Mouse (Mus musculus) splenic B cell, adult 2 months (primary cell): ENCODE data around the gene Aplnr.

Experiments
- DNase-seq: peaks from one replicate; pipeline ENCODE4 v3.0.0-alpha.2; 2011; ENCODE audit warnings: low read depth, low spot score
- H3K27me3 ChIP-seq: 2 replicates; pipeline ENCODE4 v1.6.1; 2012; ENCODE audit warnings: mild to moderate bottlenecking, low read length, moderate library complexity, mixed read lengths; ENCODE audit not compliant: control insufficient read depth, poor library complexity, insufficient read depth, severe bottlenecking
- H3K36me3 ChIP-seq: 2 replicates; pipeline ENCODE4 v1.6.1; 2012; ENCODE audit warnings: mild to moderate bottlenecking, low read length, moderate library complexity, mixed read lengths; ENCODE audit not compliant: control insufficient read depth, poor library complexity, insufficient read depth, severe bottlenecking

The Aplnr gene

GRCm38 (mm10) chr2:85123869-85124535 lies 12.0 kb upstream of the Aplnr start:
- DNase-seq, result peak; percentile 61
- Histone ChIP-seq H3K36me3 (no peaks in the 10 kb centered on the region), H3K27me3 (no peaks in the 10 kb centered on the region)

DNA sequence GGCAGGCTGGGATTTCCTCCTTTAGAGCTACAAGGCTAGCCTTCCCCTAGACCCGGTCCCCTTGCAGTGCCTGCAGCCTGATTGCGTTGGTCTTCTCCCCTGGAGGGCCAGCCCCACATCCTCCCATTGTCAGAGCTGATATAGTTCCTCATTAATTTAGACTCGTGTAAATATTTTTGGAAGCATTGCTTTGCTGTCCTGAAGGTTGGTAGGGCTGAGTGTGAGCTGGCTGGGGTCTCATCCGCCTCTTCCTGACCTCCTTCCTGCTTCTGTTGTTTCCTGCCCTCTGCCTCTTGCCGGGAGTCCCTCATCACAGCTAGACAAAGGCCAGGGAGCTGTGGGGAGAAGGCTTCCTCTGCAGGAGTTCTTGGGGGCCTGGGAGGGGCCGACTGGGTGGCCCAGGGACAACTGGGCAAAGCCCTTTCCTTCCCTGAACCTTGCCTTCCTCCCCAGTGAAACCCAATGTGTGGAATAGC lies 6.5 kb upstream of the Aplnr start:
- Histone ChIP-seq H3K36me3 (no peaks in the 10 kb centered on the region), H3K27me3 (no peaks in the 10 kb centered on the region)
- no peak for DNase-seq

DNA sequence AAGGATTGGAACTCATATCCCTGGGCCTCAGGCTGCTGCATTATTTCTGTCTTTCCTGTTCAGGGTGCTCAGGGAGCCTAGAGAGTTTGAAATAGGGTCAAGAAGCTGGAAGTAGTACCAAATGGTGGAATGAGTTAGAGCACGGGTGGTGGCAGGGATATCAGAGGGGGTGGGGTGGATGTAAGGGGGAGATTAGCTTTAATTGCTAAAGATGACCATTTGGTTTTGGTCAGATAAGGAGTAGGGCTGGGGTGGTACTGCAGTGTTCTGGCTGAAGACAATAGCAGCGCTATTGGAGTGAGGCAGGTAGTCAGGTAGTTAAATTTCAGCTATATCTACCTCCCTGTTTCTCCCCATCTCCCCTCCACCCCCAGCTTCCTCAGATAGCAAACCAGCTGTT lies 4.8 kb upstream of the Aplnr start:
- Histone ChIP-seq H3K27me3 (no peaks in the 10 kb centered on the region), H3K36me3 (no peaks in the 10 kb centered on the region)
- no peak for DNase-seq

DNA sequence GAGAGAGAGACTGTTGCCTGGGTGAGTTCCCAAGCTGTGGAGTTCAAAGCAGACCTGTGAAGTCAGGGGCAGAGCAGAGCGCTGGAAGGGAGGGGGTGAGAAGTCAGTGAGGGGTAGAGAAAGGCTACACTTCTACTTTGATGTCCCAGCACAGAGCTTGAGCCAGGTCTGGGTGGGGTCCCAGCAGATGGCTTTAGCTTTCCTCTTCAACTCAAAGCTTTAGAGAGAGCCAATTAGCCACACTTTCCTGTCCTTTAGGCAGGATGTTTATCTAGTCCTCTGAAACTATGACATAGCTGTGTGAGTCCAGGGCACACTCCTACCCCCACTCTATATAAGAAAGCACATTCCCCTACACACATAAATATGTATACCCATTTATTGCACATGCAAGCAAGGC lies 4.3 kb upstream of the Aplnr start:
- DNase-seq, result no peak
- Histone ChIP-seq H3K27me3 (no peaks in the 10 kb centered on the region), H3K36me3 (no peaks in the 10 kb centered on the region)

DNA sequence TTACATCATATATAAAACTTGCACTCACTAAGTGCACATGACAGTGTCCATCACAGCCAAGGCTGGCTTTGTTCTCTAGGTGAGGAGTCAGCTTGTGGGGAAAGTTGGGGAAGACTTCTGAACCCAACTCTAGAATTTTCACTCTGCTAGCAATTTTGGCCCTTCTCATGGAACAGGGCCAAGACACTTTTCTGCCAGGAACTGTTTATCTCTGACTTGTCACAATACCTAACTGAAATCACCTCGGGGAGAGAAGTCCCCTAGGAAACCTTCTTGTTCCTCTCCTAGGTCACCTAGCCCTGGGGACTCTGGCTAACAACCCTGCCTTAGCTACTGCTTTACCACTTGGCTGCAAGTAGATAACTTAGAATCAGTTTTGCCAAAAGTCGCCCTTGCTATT lies 3.8 kb upstream of the Aplnr start:
- Histone ChIP-seq H3K27me3 (no peaks in the 10 kb centered on the region), H3K36me3 (no peaks in the 10 kb centered on the region)
- no peak for DNase-seq

DNA sequence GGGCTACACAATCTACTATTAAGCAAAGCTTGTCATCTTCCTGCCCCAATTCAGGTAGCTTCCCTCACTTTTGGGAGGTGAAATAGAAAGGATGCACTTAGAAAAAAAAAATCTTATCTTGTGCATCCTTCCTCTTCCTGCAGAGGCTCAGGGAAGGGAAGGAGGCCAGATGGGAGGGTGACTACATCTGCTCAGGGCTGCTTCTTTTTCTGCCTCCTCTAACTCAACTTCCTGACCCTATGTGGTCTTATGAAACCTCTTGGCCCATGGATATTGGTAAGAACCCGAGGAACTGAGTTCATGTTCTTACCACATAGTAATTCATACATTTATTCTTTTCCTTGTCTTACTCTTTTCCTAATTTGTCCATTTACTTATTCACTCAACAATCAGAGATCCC lies 926 bp upstream of the Aplnr start:
- H3K36me3 ChIP-seq, result no peaks in the 10 kb centered on the region
- no peaks in the 10 kb centered on the region for H3K27me3 ChIP-seq
- DNase-seq, result no peak

- no peaks in the 10 kb centered on the region for H3K36me3 ChIP-seq
- no peaks in the 10 kb centered on the region for H3K27me3 ChIP-seq
- no peak for DNase-seq
Observed at GRCm38 (mm10) chr2:85136831-85137520, 951 bp downstream of the Aplnr start.

DNA sequence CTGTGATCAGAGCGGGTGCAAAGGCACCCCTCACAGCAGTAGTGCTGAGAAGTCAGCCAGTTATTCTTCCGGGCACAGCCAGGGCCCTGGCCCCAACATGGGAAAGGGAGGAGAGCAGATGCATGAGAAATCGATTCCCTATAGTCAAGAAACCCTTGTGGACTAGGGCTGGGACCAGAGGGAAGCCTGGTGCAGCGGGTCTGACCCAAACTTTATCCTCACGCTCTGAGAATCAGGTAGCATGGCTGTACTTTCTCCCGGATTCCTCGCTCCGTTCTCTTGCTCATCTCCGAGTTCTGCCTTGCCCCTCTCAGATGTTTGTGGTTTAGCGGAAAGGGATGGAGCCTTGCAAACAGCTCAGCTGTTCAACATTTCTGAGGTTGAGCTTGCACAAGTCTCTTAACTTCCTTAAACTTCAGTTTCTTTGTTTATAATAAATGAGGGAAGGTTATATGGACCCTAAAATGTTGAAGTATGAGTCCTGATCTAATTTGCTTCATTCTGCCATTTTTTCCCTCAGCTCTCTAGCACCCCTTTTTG lies 1.6 kb downstream of the Aplnr start:
- Histone ChIP-seq H3K27me3 (no peaks in the 10 kb centered on the region), H3K36me3 (no peaks in the 10 kb centered on the region)
- no peak for DNase-seq

- H3K36me3 ChIP-seq, result no peaks in the 10 kb centered on the region
- no peaks in the 10 kb centered on the region for H3K27me3 ChIP-seq
- DNase-seq, result no peak
Observed at GRCm38 (mm10) chr2:85138143-85138542, 2.1 kb downstream of the Aplnr start.

DNA sequence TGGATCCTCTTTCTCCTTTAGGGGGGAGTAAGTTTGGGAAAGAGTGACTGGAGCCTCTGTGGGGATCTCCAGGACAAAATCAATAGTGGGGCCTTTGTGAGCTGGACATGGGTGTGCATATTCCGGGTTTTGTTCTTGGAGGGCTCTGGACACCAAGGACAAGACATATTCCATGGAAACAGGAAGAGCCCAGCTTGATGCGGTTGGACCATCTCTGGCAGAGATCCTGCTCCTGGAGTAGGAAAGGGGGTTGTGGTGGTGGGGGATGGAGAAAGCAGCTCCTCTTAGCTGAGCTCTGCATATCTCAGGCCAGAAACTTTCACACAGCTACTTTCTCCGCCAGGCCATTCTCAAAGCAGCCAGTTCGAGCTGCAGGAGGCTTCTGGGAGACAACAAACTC lies 3.4 kb downstream of the Aplnr start:
- Histone ChIP-seq H3K36me3 (no peaks in the 10 kb centered on the region), H3K27me3 (no peaks in the 10 kb centered on the region)
- no peak for DNase-seq

- no peak for DNase-seq
- Histone ChIP-seq H3K27me3 (no peaks in the 10 kb centered on the region), H3K36me3 (no peaks in the 10 kb centered on the region)
Observed at GRCm38 (mm10) chr2:85139846-85140245, 3.8 kb downstream of the Aplnr start.

DNA sequence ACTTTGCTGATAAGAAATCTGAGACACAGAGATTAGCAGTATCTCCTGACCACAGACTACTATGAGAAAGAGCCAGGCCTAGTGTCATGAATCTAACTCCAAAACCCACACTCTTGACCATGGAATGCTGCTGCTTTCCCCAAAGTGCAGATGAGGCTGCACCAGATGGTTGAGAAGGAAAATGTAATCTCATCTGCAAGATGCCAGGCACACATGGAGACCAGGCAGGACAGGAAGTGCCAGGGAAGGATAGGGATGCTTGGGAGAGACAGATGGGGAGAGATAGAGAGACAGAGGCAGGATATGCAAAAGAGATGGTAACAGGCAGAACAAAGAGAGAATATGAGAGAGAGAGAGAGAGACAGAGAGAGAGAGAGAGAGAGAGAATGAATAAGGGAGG lies 4.8 kb downstream of the Aplnr start:
- Histone ChIP-seq H3K27me3 (no peaks in the 10 kb centered on the region), H3K36me3 (no peaks in the 10 kb centered on the region)
- DNase-seq, result no peak

DNA sequence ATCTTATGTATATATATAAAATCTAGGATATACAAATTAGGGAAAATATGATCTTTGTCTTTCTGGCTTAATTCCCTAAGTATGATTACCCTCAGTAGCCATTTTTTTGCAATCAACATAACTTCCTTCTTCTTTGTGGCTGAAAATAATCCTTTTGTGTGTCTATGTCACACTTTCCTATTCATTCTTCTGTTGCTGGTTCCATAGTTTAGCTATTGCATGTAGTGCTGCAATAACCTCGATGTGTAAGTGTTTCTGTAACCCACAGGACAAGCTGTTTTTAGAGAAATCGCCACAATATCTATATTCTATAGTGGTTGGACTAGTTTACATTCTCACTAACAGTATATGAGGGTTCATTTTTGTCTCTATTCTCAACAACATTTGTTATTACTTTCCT lies 8.9 kb downstream of the Aplnr start:
- H3K36me3 ChIP-seq, result no peaks in the 10 kb centered on the region
- no peak for DNase-seq
- no peaks in the 10 kb centered on the region for H3K27me3 ChIP-seq

DNA sequence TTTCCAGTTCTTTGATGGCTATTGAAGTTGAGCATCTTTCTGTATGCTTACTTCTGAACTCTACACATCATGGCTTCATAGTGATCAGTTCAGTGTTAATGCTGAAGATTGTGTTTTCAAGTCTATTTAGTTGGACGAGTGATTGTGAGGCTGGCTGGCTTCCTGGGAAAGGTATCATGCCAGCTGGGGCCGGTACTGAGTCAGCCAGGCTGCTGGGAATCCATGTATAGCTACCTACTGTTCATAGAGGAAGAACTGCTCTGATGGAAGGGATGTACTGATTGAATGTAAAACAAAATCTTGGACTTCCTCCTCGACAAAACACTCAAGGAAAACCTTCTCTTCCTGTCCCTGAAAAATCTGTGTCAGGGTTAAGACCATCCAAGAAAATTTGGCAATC lies 9.3 kb downstream of the Aplnr start:
- no peaks in the 10 kb centered on the region for H3K36me3 ChIP-seq
- no peak for DNase-seq
- no peaks in the 10 kb centered on the region for H3K27me3 ChIP-seq

GRCm38 (mm10) chr2:85147481-85147880 lies 11.5 kb downstream of the Aplnr start:
- H3K36me3 ChIP-seq, result no peaks in the 10 kb centered on the region
- no peak for DNase-seq
- H3K27me3 ChIP-seq, result no peaks in the 10 kb centered on the region
